Mouse (Mus musculus) brain, embryonic 14.5 days (tissue): ENCODE data around the gene Naa30. TPM values are rescaled to one million over a fixed set of nuclear protein-coding genes. Genes with fewer than 3 reads are reported as not detected.
A peak's percentile ranks its signal among the peaks of the same experiment; 100 is the strongest.

Source experiments
- DNase-seq: peaks from one replicate; pipeline ENCODE4 v3.0.0-alpha.2; 2011; ENCODE audit warnings: low read depth
- CTCF ChIP-seq: fragments of 200-500 bp; IDR thresholded peaks from 2 replicates; pipeline ENCODE4 v1.5.1; 2012; ENCODE audit warnings: inconsistent platforms, mild to moderate bottlenecking, moderate library complexity, borderline replicate concordance; ENCODE audit not compliant: insufficient read depth, insufficient read length; ENCODE audit errors: extremely low read depth
- POLR2A ChIP-seq: fragments of 200-500 bp; IDR thresholded peaks from 2 replicates; pipeline ENCODE4 v1.6.1; 2012; ENCODE audit warnings: mild to moderate bottlenecking, inconsistent platforms, borderline replicate concordance; ENCODE audit not compliant: poor library complexity, insufficient read depth, insufficient read length, severe bottlenecking; ENCODE audit errors: extremely low read depth
- polyA plus RNA-seq: library from polyadenylated mRNA; depleted of rRNA; stranded (reverse); fragments of >200 nt; gene quantifications from 2 replicates; pipeline ENCODE4 v1.2.3, GENCODE M21; 2012; rRNA removed

Naa30 gene
- polyA plus RNA-seq, result 26.7 and 29.2 TPM in 2 replicates

GRCm38 (mm10) chr14:49171867-49172581 is at the start of gene Naa30:
Naa30 (plus strand) TSS chr14:49172226.
- peak; percentile 97 for DNase-seq
- TF ChIP-seq POLR2A (peak; percentile 91), CTCF (no peak)

- DNase-seq, result peak; percentile 78
- TF ChIP-seq POLR2A, result no peak
- no peak for TF ChIP-seq CTCF
Measured at GRCm38 (mm10) chr14:49127162-49127779, 44.8 kb upstream of the Naa30 start.

GRCm38 (mm10) chr14:49128544-49129263 is 43.3 kb upstream of the Naa30 start:
- no peak for TF ChIP-seq POLR2A
- no peak for TF ChIP-seq CTCF
- peak; percentile 48 for DNase-seq

- TF ChIP-seq CTCF, result no peak
- TF ChIP-seq POLR2A, result no peak
- DNase-seq, result no peak
Measured at GRCm38 (mm10) chr14:49132391-49132790, 39.6 kb upstream of the Naa30 start.

GRCm38 (mm10) chr14:49138171-49138570 is 33.9 kb upstream of the Naa30 start:
- DNase-seq, result no peak
- no peak for TF ChIP-seq POLR2A
- no peak for TF ChIP-seq CTCF

- no peak for TF ChIP-seq CTCF
- TF ChIP-seq POLR2A, result no peak
- DNase-seq, result no peak
Measured at GRCm38 (mm10) chr14:49140756-49141155, 31.3 kb upstream of the Naa30 start.

- TF ChIP-seq POLR2A (no peak), CTCF (peak; percentile 77; the same call in 1 of the 2 replicates)
- DNase-seq, result peak; percentile 78
Measured at GRCm38 (mm10) chr14:49153801-49154200, 18.2 kb upstream of the Naa30 start.

- DNase-seq, result peak; percentile 57
- TF ChIP-seq POLR2A, result no peak
- TF ChIP-seq CTCF, result no peak
Measured at GRCm38 (mm10) chr14:49155572-49155971, 16.5 kb upstream of the Naa30 start.

- no peak for TF ChIP-seq CTCF
- no peak for TF ChIP-seq POLR2A
- peak; percentile 32 for DNase-seq
Measured at GRCm38 (mm10) chr14:49158143-49158925, 13.7 kb upstream of the Naa30 start.

GRCm38 (mm10) chr14:49171286-49171685 is 740 bp upstream of the Naa30 start:
- DNase-seq, result no peak
- TF ChIP-seq POLR2A, result no peak
- TF ChIP-seq CTCF, result no peak
